8 mouse cellular contexts compared by ENCODE assay signal in genomic region chr9:15301399-15301798, GRCm38 (mm10). TPM values are rescaled to one million over a fixed set of nuclear protein-coding genes. Genes with fewer than 3 reads are reported as not detected.
DNase-seq lines count a peak whose midpoint lies in the region; ATAC-seq and TF ChIP-seq lines count a peak whose summit lies in the region.

No protein-coding gene starts in this region.

- H3K79me2 ChIP-seq in CH12.LX (replicated peaks; ENCODE audit: control insufficient read depth, extremely low read depth, insufficient read depth, poor library complexity, severe bottlenecking): peaks cover 3% of the 10 kb centered on the region

- peak; percentile 68 for TF ChIP-seq POLR2A in CH12.LX (IDR thresholded peaks at IDR 0.05; ENCODE audit: low read depth, low read length)

- no peak for TF ChIP-seq CTCF in CH12.LX (conservative IDR thresholded peaks at IDR 0.05 in 1 of 2, IDR thresholded peaks at IDR 0.05 in 1 of 2; ENCODE audit: low read depth in 2 of 2, low read length in 2 of 2)
- TF ChIP-seq CTCF in lung, embryonic 14.5 days (IDR thresholded peaks at IDR 0.05; ENCODE audit: low read depth): no peak

- dilution Hi-C loops in CH12.LX (cut with MboI; ENCODE audit: extremely low pct_ligation_motif_present, extremely low pct_unique_long_range_greater_than_20kb, low sequenced_read_pairs): no loop called here

- peak overlapping the region; percentile 70 for H3K27ac ChIP-seq in CH12.LX (ENCODE audit: insufficient read depth, low read depth)
- H3K27ac ChIP-seq in lung, embryonic 14.5 days (ENCODE audit: low read depth): peak overlapping the region; percentile 78

- peak overlapping the region; percentile 88 for H3K9ac ChIP-seq in CH12.LX (ENCODE audit: insufficient read depth, low read depth)
- no peak overlapping the region for H3K9ac ChIP-seq in lung, embryonic 14.5 days

- peaks cover 0 to 11% of the 10 kb centered on the region in 2 experiments for H3K36me3 ChIP-seq in CH12.LX (replicated peaks in 1 of 2; ENCODE audit: control insufficient read depth in 1 of 2, insufficient read depth in 1 of 2, low read length in 1 of 2)
- H3K36me3 ChIP-seq in lung, embryonic 14.5 days (ENCODE audit: insufficient read depth): no peaks in the 10 kb centered on the region

- no peak for TF ChIP-seq RAD21 in CH12.LX (IDR thresholded peaks at IDR 0.05; ENCODE audit: low read depth, low read length)

- H3K4me1 ChIP-seq in CH12.LX (ENCODE audit: control insufficient read depth in 1 of 2, insufficient read depth in 2 of 2): peaks cover 2 to 34% of the 10 kb centered on the region in 2 experiments; a peak in 3 of 4 replicates
- H3K4me1 ChIP-seq in lung, embryonic 14.5 days (ENCODE audit: insufficient read depth): no peaks in the 10 kb centered on the region

- H3K4me2 ChIP-seq in CH12.LX (ENCODE audit: insufficient read depth, low read depth, poor library complexity, severe bottlenecking): peak overlapping the region; percentile 100
- H3K4me2 ChIP-seq in lung, embryonic 14.5 days: peak overlapping the region; percentile 37

- H3K9me3 ChIP-seq in CH12.LX (replicated peaks; ENCODE audit: low read length): no peaks in the 10 kb centered on the region
- no peaks in the 10 kb centered on the region for H3K9me3 ChIP-seq in lung, embryonic 14.5 days (ENCODE audit: low read depth, low read length)

- TF ChIP-seq EP300 in CH12.LX (IDR thresholded peaks at IDR 0.05; ENCODE audit: low read length): peak; percentile 67

- H3K27me3 ChIP-seq in CH12.LX (replicated peaks): no peaks in the 10 kb centered on the region
- no peaks in the 10 kb centered on the region for H3K27me3 ChIP-seq in lung, embryonic 14.5 days (ENCODE audit: insufficient read depth, low read length)

- peak; percentile 12; the same call in 1 of the 2 replicates for ATAC-seq in lung, embryonic 14.5 days (ENCODE audit: insufficient read depth)

- DNase-seq in CH12.LX (ENCODE audit: extremely low read depth): peak; percentile 76
- peak; percentile 87 for DNase-seq in adrenal gland, adult 2 months
- peak; percentile 37 for DNase-seq in heart, adult 8-10 months (ENCODE audit: low spot score)
- DNase-seq in kidney, adult 9 months: peak; percentile 96
- peak; percentile 67 for DNase-seq in lung, embryonic 14.5 days
- no peak for DNase-seq in thymus, postnatal 14 days
- DNase-seq in thymus, postnatal 25 days: no peak
- DNase-seq in urinary bladder, postnatal 4 days (ENCODE audit: low spot score in 2 of 2): no peak

- 13% methylated on average over 6 of the region's 6 CpGs for WGBS in lung, embryonic 14.5 days

- in situ Hi-C loops in CH12.LX (cut with MboI; ENCODE audit: low pct_ligation_motif_present, low pct_unique_long_range_greater_than_20kb, low sequenced_read_pairs): no loop called here

- peak overlapping the region in 2 of 3 experiments; percentile 44 to 52 for H3K4me3 ChIP-seq in CH12.LX (replicated peaks in 1 of 3; ENCODE audit: low read depth in 2 of 3, low read length in 2 of 3, poor library complexity in 1 of 3)
- no peak overlapping the region for H3K4me3 ChIP-seq in lung, embryonic 14.5 days (ENCODE audit: low read depth, low read length)

TF ChIP-seq in CH12.LX, 34 proteins besides CTCF, POLR2A, EP300 and RAD21:
- TF ChIP-seq RCOR1 (conservative IDR thresholded peaks at IDR 0.05; ENCODE audit: low read depth, low read length) (no peak), ETS1 (conservative IDR thresholded peaks at IDR 0.05; ENCODE audit: low read depth, low read length) (peak; percentile 58), NRF1 (IDR thresholded peaks at IDR 0.05; ENCODE audit: low read depth, low read length) (no peak), TCF12 (IDR thresholded peaks at IDR 0.05; ENCODE audit: low read depth, low read length) (peak; percentile 47), ZNF384 (IDR thresholded peaks at IDR 0.05; ENCODE audit: low read depth, low read length) (no peak), SMC3 (IDR thresholded peaks at IDR 0.05; ENCODE audit: low read depth, low read length) (no peak), ZC3H11A (IDR thresholded peaks at IDR 0.05; ENCODE audit: low read depth, low read length) (no peak), UBTF (IDR thresholded peaks at IDR 0.05; ENCODE audit: low read depth, low read length) (no peak), MEF2A (IDR thresholded peaks at IDR 0.05; ENCODE audit: borderline replicate concordance, low read depth, low read length) (0 out of 2 replicates have a peak, but pooled peaks have one; percentile 41), ZMIZ1 (IDR thresholded peaks at IDR 0.05; ENCODE audit: low read depth, low read length) (no peak), MXI1 (IDR thresholded peaks at IDR 0.05; ENCODE audit: low read depth, low read length) (no peak), BHLHE40 (IDR thresholded peaks at IDR 0.05; ENCODE audit: low read depth, low read length) (peak; percentile 83), MAFK (IDR thresholded peaks at IDR 0.05; ENCODE audit: insufficient replicate concordance, low read length) (no peak), JUND (conservative IDR thresholded peaks at IDR 0.05; ENCODE audit: low read depth, low read length) (peak; percentile 45; the same call in 1 of the 2 replicates), CHD1 (IDR thresholded peaks at IDR 0.05; ENCODE audit: low read depth, low read length) (no peak), MYC (IDR thresholded peaks at IDR 0.05; ENCODE audit: low read depth, low read length) (peak; percentile 77), ELF1 (IDR thresholded peaks at IDR 0.05; ENCODE audit: low read depth, low read length) (no peak), GABPA (IDR thresholded peaks at IDR 0.05; ENCODE audit: insufficient replicate concordance, low read depth, low read length) (no peak), MAZ (IDR thresholded peaks at IDR 0.05; ENCODE audit: low read depth, low read length) (no peak), JUN (IDR thresholded peaks at IDR 0.05; ENCODE audit: insufficient read depth, low read depth, low read length) (no peak), USF2 (conservative IDR thresholded peaks at IDR 0.05; ENCODE audit: low read depth, low read length) (no peak), KAT2A (IDR thresholded peaks at IDR 0.05; ENCODE audit: insufficient replicate concordance, low read length) (no peak), E2F4 (IDR thresholded peaks at IDR 0.05; ENCODE audit: insufficient replicate concordance, low read depth, low read length) (no peak), NELFE (IDR thresholded peaks at IDR 0.05; ENCODE audit: low read depth, low read length) (0 out of 2 replicates have a peak, but pooled peaks have one; percentile 28), PAX5 (IDR thresholded peaks at IDR 0.05; ENCODE audit: low read length) (no peak), USF1 (IDR thresholded peaks at IDR 0.05; ENCODE audit: low read depth, low read length) (no peak), HCFC1 (IDR thresholded peaks at IDR 0.05; ENCODE audit: low read depth, low read length) (no peak), POLR2AphosphoS2 (IDR thresholded peaks at IDR 0.05; ENCODE audit: low read depth, low read length) (no peak), IRF4 (IDR thresholded peaks at IDR 0.05; ENCODE audit: low read depth, low read length) (peak; percentile 85), TBP (conservative IDR thresholded peaks at IDR 0.05; ENCODE audit: low read depth, low read length) (peak; percentile 74; the same call in 1 of the 2 replicates), ZKSCAN1 (IDR thresholded peaks at IDR 0.05; ENCODE audit: borderline replicate concordance, low read depth, low read length) (no peak), MAX (IDR thresholded peaks at IDR 0.05; ENCODE audit: low read length) (peak; percentile 10; the same call in 1 of the 2 replicates), CHD2 (IDR thresholded peaks at IDR 0.05; ENCODE audit: low read length) (no peak), SIN3A (IDR thresholded peaks at IDR 0.05; ENCODE audit: low read length) (peak; percentile 66; the same call in 1 of the 2 replicates)

RNA-seq across cellular contexts. Expression of gene Taf1d, which starts 4.6 kb away (rescaled TPM):
- 1,079 and 1,089 TPM in 2 replicates for total RNA-seq in CH12.LX (2012; rRNA removed)
- 249 and 299 TPM in 2 replicates for total RNA-seq in CH12.LX (2014; rRNA removed)
- 181 and 204 TPM in 2 replicates for polyA plus RNA-seq in CH12.LX (2012; ENCODE audit: insufficient read length, low read depth)
- total RNA-seq in adrenal gland, adult 2 months (2021): 100 to 1,000 TPM in 1 of 2 experiments, 10 to 100 TPM in 1; 76.4 to 128 TPM
- 2.7 and 3.0 TPM in 2 replicates for polyA plus RNA-seq in adrenal gland, adult 2 months (2012; rRNA removed)
- total RNA-seq in heart, adult 8-10 months (2022): 10 to 100 TPM; 20.3 to 33.5 (median 26.0) TPM
- 81.3 and 82.1 TPM in 2 replicates for polyA plus RNA-seq in lung, embryonic 14.5 days (2014; fragmentation: Nextera tagmentation; extraction: Ambion mirVana)

RNA-seq across cellular contexts. Expression of gene 4931406C07Rik, which starts 4.8 kb away (rescaled TPM):
- total RNA-seq in CH12.LX (2012; rRNA removed) (5.0 and 5.3 TPM in 2 replicates), CH12.LX (2014; rRNA removed) (10.9 and 12.0 TPM in 2 replicates)
- 20.2 and 22.4 TPM in 2 replicates for polyA plus RNA-seq in CH12.LX (2012; ENCODE audit: insufficient read length, low read depth)
- 100 to 1,000 TPM; 124 to 126 TPM for total RNA-seq in adrenal gland, adult 2 months (2021)
- polyA plus RNA-seq in adrenal gland, adult 2 months (2012; rRNA removed): 9.8 and 10.6 TPM in 2 replicates
- 1 to 10 TPM; 5.0 to 7.2 (median 5.7) TPM for total RNA-seq in heart, adult 8-10 months (2022)
- polyA plus RNA-seq in lung, embryonic 14.5 days (2014; fragmentation: Nextera tagmentation; extraction: Ambion mirVana): 8.2 and 8.6 TPM in 2 replicates

RNA-seq across cellular contexts. Expression of gene Med17, which starts 21.7 kb away (rescaled TPM):
- total RNA-seq in CH12.LX (2012; rRNA removed) (35.5 and 39.7 TPM in 2 replicates), CH12.LX (2014; rRNA removed) (59.8 and 70.7 TPM in 2 replicates)
- polyA plus RNA-seq in CH12.LX (2012; ENCODE audit: insufficient read length, low read depth): 57.0 and 58.6 TPM in 2 replicates
- total RNA-seq in adrenal gland, adult 2 months (2021): 10 to 100 TPM; 27.4 to 34.8 TPM
- 31.9 and 32.2 TPM in 2 replicates for polyA plus RNA-seq in adrenal gland, adult 2 months (2012; rRNA removed)
- 10 to 100 TPM; 14.0 to 17.9 (median 16.1) TPM for total RNA-seq in heart, adult 8-10 months (2022)
- polyA plus RNA-seq in lung, embryonic 14.5 days (2014; fragmentation: Nextera tagmentation; extraction: Ambion mirVana): 37.5 and 38.0 TPM in 2 replicates

RNA-seq across cellular contexts. Expression of gene Cep295, which starts 56.2 kb away (rescaled TPM):
- total RNA-seq in CH12.LX (2012; rRNA removed) (20.4 and 23.8 TPM in 2 replicates), CH12.LX (2014; rRNA removed) (27.1 and 27.2 TPM in 2 replicates)
- polyA plus RNA-seq in CH12.LX (2012; ENCODE audit: insufficient read length, low read depth): 29.9 and 31.4 TPM in 2 replicates
- total RNA-seq in adrenal gland, adult 2 months (2021): 10 to 100 TPM in 1 of 2 experiments, 1 to 10 TPM in 1; 9.2 to 13.8 TPM
- 0.82 and 1.1 TPM in 2 replicates for polyA plus RNA-seq in adrenal gland, adult 2 months (2012; rRNA removed)
- total RNA-seq in heart, adult 8-10 months (2022): 1 to 10 TPM; 4.3 to 5.5 (median 5.3) TPM
- polyA plus RNA-seq in lung, embryonic 14.5 days (2014; fragmentation: Nextera tagmentation; extraction: Ambion mirVana): 23.9 and 26.2 TPM in 2 replicates

Comparison
In these comparisons a context has a peak if more than half of its experiments do, and no peak if none do; other contexts are left out.
1. DNase-seq: peak in CH12.LX (single experiment), adrenal gland, adult 2 months (single experiment), heart, adult 8-10 months (single experiment), kidney, adult 9 months (single experiment) and lung, embryonic 14.5 days (single experiment); none in thymus, postnatal 14 days (single experiment), thymus, postnatal 25 days (single experiment) and urinary bladder, postnatal 4 days (0 of 2).
2. RNA of gene 4931406C07Rik, which starts 4.8 kb away (total RNA-seq): 124 to 126 TPM in adrenal gland, adult 2 months; 5.0 to 12.0 TPM in CH12.LX and 5.0 to 7.2 TPM in heart, adult 8-10 months; every median in the first group is over 4 times any median in the second.